Mouse (Mus musculus): ENCODE data around the gene Akap2.

DNA sequence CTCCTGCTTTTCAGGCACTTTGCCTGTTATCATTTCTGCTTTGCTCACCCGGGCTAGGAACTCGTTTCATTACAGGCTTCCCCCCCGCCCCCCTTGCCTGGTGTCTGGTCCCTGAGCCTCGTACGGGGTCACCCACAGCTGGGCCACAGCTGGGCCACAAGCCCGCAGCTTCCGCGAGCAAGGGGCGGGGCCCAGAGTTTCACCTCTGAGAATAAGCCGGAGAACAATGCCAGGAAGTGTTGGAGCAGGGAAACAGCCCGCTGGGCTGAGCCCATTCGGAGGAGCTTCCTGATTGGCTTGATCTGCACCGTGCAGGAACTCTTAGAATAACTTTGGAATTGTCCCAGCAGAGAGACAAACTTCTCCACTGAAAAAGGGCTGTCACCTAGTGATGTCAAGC, 42.1 kb upstream of the Akap2 start:
- TF ChIP-seq POLR2AphosphoS5 (IDR thresholded peaks at IDR 0.05; ENCODE audit: insufficient replicate concordance, low read depth, low read length) (no peak), CTCF (IDR thresholded peaks at IDR 0.05; ENCODE audit: low read depth, low read length) (no peak), GATA1 (IDR thresholded peaks at IDR 0.05; ENCODE audit: borderline replicate concordance, low read length) (no peak), TAL1 (conservative IDR thresholded peaks at IDR 0.05; ENCODE audit: low read depth, low read length) (no peak)
